Mouse (Mus musculus) lung, embryonic 14.5 days (tissue): ENCODE measurements around the gene Add2. TPM values are rescaled to one million over a fixed set of nuclear protein-coding genes. Genes with fewer than 3 reads are reported as not detected.
A peak's percentile ranks its signal among the peaks of the same experiment; 100 is the strongest.

Experiments used
- ATAC-seq: fragments of 200-750 bp; cut with Nextera tagmentation; 2 replicates; pipeline ENCODE4 v1.8.0; 2017; ENCODE audit warnings: mild to moderate bottlenecking, moderate TSS enrichment, moderate library complexity; ENCODE audit not compliant: insufficient read depth
- DNase-seq: peaks from one replicate; pipeline ENCODE4 v3.0.0-alpha.2; 2015
- H3K27ac ChIP-seq: fragments of 300-500 bp; sonication (generic); 2 replicates; pipeline ENCODE4 v1.5.1; 2014; ENCODE audit warnings: low read depth, mild to moderate bottlenecking, moderate library complexity
- H3K27me3 ChIP-seq: fragments of 300-500 bp; sonication (generic); 2 replicates; pipeline ENCODE4 v1.6.1; 2014; ENCODE audit warnings: low read length, control low read depth; ENCODE audit not compliant: insufficient read depth
- H3K36me3 ChIP-seq: fragments of 300-500 bp; sonication (generic); 2 replicates; pipeline ENCODE4 v1.6.1; 2014; ENCODE audit warnings: control low read depth; ENCODE audit not compliant: insufficient read depth
- H3K4me1 ChIP-seq: fragments of 300-500 bp; sonication (generic); 2 replicates; pipeline ENCODE4 v1.6.1; 2014; ENCODE audit warnings: antibody characterized with exemption, control low read depth; ENCODE audit not compliant: insufficient read depth
- H3K4me2 ChIP-seq: fragments of 300-500 bp; sonication (generic); 2 replicates; pipeline ENCODE4 v1.6.1; 2014; ENCODE audit warnings: mild to moderate bottlenecking
- H3K4me3 ChIP-seq: fragments of 300-500 bp; sonication (generic); 2 replicates; pipeline ENCODE4 v1.5.1; 2014; ENCODE audit warnings: low read depth, low read length
- H3K9ac ChIP-seq: fragments of 300-500 bp; sonication (generic); 2 replicates; pipeline ENCODE4 v1.6.1; 2014
- H3K9me3 ChIP-seq: fragments of 300-500 bp; sonication (generic); 2 replicates; pipeline ENCODE4 v1.6.1; 2016; ENCODE audit warnings: low read depth, low read length, control low read depth
- CTCF ChIP-seq: IDR thresholded peaks from 2 replicates; pipeline ENCODE4 v1.5.1; 2016; ENCODE audit warnings: antibody characterized with exemption, low read depth
- WGBS: fragments of 180-500 bp; shearing (Covaris S2); extraction: QIAGEN DNeasy Blood & Tissue Kit; methylation state at CpG from one replicate; pipeline ENCODE4 v1.1.7; 2014; 5-methylcytosine and 5-hydroxymethylcytosine counted together
- polyA plus RNA-seq: library from polyadenylated mRNA; unstranded; fragments of >200 nt; fragmentation: Nextera tagmentation; extraction: Ambion mirVana; gene quantifications from 2 replicates; pipeline ENCODE4 v1.2.1, GENCODE M21; 2014

Add2 gene
- polyA plus RNA-seq, 1 experiment from 2014 or later, result 2.2 TPM

GRCm38 (mm10) chr6:86070277-86070676 lies 41.8 kb downstream of the Add2 start:
- ATAC-seq (no peak), DNase-seq (no peak)
- Histone ChIP-seq H3K27me3 (no peaks in the 10 kb centered on the region), H3K4me1 (no peaks in the 10 kb centered on the region), H3K4me2 (no peak overlapping the region), H3K36me3 (no peaks in the 10 kb centered on the region), H3K27ac (no peak overlapping the region), H3K4me3 (no peak overlapping the region), H3K9me3 (no peaks in the 10 kb centered on the region), H3K9ac (no peak overlapping the region)
- no peak for TF ChIP-seq CTCF
- 60% methylated on average over 7 of the region's 7 CpGs for WGBS

GRCm38 (mm10) chr6:86073882-86074281 lies 45.4 kb downstream of the Add2 start:
- Histone ChIP-seq H3K4me1 (no peaks in the 10 kb centered on the region), H3K27me3 (no peaks in the 10 kb centered on the region), H3K4me3 (no peak overlapping the region), H3K9ac (no peak overlapping the region), H3K27ac (no peak overlapping the region), H3K36me3 (no peaks in the 10 kb centered on the region), H3K4me2 (no peak overlapping the region), H3K9me3 (no peaks in the 10 kb centered on the region)
- ATAC-seq (no peak), DNase-seq (no peak)
- 72% methylated on average over 3 of the region's 3 CpGs for WGBS
- no peak for TF ChIP-seq CTCF

- Histone ChIP-seq H3K27me3 (no peaks in the 10 kb centered on the region), H3K4me3 (no peak overlapping the region), H3K4me1 (no peaks in the 10 kb centered on the region), H3K27ac (no peak overlapping the region), H3K9ac (no peak overlapping the region), H3K9me3 (no peaks in the 10 kb centered on the region), H3K36me3 (no peaks in the 10 kb centered on the region), H3K4me2 (no peak overlapping the region)
- ATAC-seq (no peak), DNase-seq (no peak)
- no peak for TF ChIP-seq CTCF
- WGBS, result 74% methylated on average over 8 of the region's 8 CpGs
Measured at GRCm38 (mm10) chr6:86074538-86075204, 46.2 kb downstream of the Add2 start.

GRCm38 (mm10) chr6:86076525-86076924 lies 48.0 kb downstream of the Add2 start:
- H3K27me3 ChIP-seq, result no peaks in the 10 kb centered on the region
- no peak overlapping the region for H3K9ac ChIP-seq

GRCm38 (mm10) chr6:86077880-86078279 lies 49.4 kb downstream of the Add2 start:
- Histone ChIP-seq H3K9me3 (no peaks in the 10 kb centered on the region), H3K36me3 (no peaks in the 10 kb centered on the region), H3K4me2 (no peak overlapping the region; the same call in 1 of the 2 replicates), H3K4me1 (no peaks in the 10 kb centered on the region), H3K9ac (peak overlapping the region; percentile 23; the same call in 1 of the 2 replicates), H3K4me3 (peak overlapping the region; percentile 8; the same call in 1 of the 2 replicates), H3K27me3 (no peaks in the 10 kb centered on the region), H3K27ac (no peak overlapping the region)
- WGBS, result 62% methylated on average over 5 of the region's 5 CpGs
- ATAC-seq (peak; percentile 31; the same call in 1 of the 2 replicates), DNase-seq (no peak)
- TF ChIP-seq CTCF, result no peak

More at GRCm38 (mm10) chr6:86076525-86076924, 48.0 kb downstream of the Add2 start:
- H3K36me3 ChIP-seq, result no peaks in the 10 kb centered on the region
- H3K9me3 ChIP-seq, result no peaks in the 10 kb centered on the region
- DNase-seq (no peak), ATAC-seq (no peak)
- H3K4me1 ChIP-seq, result no peaks in the 10 kb centered on the region
- H3K27ac ChIP-seq, result no peak overlapping the region
- no peak for TF ChIP-seq CTCF
- no peak overlapping the region for H3K4me3 ChIP-seq
- H3K4me2 ChIP-seq, result no peak overlapping the region
- 81% methylated on average over 2 of the region's 2 CpGs for WGBS

DNA sequence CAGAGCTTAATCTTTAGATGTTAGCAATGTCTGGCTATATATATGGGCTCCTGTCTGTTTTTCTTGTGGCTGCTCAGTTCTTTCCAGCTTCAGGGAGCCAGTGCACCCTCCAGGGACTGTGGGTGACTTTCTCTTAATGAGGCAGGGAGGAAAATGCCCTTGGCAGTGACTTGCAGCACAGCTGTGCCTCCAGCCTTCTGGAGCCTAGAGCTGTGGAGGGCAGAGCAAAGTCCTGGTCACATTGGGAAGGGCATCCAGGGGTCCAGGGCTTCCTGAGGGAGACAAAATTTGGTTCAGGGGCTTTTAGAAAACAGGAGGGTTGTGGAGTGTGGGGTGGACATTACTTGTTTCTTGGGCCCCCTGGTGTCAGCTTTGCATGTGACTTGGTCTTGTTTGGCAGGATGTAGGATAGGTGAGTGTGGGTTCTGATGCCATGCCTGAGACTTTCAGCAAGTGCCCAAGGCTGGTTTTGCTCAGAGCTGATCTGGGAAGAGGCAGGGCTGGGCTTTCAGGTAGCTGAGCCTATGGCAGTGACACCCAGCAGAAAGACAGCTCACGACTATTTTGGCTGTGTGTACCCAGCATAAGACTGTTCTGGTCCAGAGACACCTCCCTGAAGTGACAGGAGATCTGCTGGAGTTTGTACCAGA lies 50.0 kb downstream of the Add2 start:
- no peak for ATAC-seq
- Histone ChIP-seq H3K36me3 (no peaks in the 10 kb centered on the region), H3K9ac (peak overlapping the region; percentile 23; the same call in 1 of the 2 replicates), H3K27ac (no peak overlapping the region), H3K4me2 (no peak overlapping the region; the same call in 1 of the 2 replicates), H3K4me3 (peak overlapping the region; percentile 8; the same call in 1 of the 2 replicates), H3K9me3 (no peaks in the 10 kb centered on the region), H3K27me3 (no peaks in the 10 kb centered on the region), H3K4me1 (no peaks in the 10 kb centered on the region)
- WGBS, result 69% methylated on average over 1 of the region's 1 CpGs
- DNase-seq, result no peak
- TF ChIP-seq CTCF, result no peak

DNA sequence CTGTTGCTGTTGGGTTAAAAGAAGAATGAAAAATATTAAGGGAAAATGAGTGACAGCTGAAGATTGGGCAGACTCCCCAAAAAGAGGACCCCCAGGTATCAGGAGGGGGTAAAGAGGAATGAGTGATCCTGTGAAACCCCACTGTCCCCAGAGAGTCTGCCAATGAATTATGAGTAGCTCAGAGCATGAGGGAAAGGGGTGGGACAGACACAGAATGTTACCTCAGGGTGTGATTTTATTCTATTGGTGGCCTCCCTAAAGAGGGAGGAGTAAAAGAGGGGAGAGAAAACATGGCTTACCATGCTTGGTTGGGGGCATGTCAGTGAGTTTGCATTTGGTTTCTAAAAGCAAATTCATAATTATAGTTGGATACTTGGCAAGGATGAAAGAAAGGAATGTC lies 50.8 kb downstream of the Add2 start:
- H3K4me3 ChIP-seq, result peak overlapping the region; percentile 8; the same call in 1 of the 2 replicates
- no peak overlapping the region for H3K9ac ChIP-seq
- no peaks in the 10 kb centered on the region for H3K4me1 ChIP-seq
- H3K36me3 ChIP-seq, result no peaks in the 10 kb centered on the region
- H3K4me2 ChIP-seq, result 0 out of 2 replicates have a peak overlapping the region, but pooled peaks have one; percentile 18
- no peak for DNase-seq
- no peaks in the 10 kb centered on the region for H3K9me3 ChIP-seq
- TF ChIP-seq CTCF, result no peak
- H3K27ac ChIP-seq, result no peak overlapping the region
- H3K27me3 ChIP-seq, result no peaks in the 10 kb centered on the region
- no peak for ATAC-seq
